Comparison of ENCODE assay signal across 13 mouse cellular contexts in genomic region chr11:118234500-118234899, GRCm38 (mm10). TPM values are rescaled to one million over a fixed set of nuclear protein-coding genes. Genes with fewer than 3 reads are reported as not detected.
DNase-seq lines count a peak whose midpoint lies in the region; ATAC-seq and TF ChIP-seq lines count a peak whose summit lies in the region.
"Had no signal": no experiment of that assay in that cellular context is flagged by ENCODE, and none has a peak within 500 bp of the region (broad histone marks: within the 10 kb centered on the region; RNA-seq: fewer than 3 reads in every experiment).

No protein-coding gene starts in this region.

- H3K4me1 ChIP-seq in liver, adult 2 months (ENCODE audit: control insufficient read depth, insufficient read depth, low read length) = peaks cover 14% of the 10 kb centered on the region
- 0 out of 2 replicates have a peak, but pooled peaks cover 4% of the 10 kb centered on the region for H3K4me1 ChIP-seq in stomach, postnatal 0 days (replicated peaks; ENCODE audit: control insufficient read depth, insufficient read depth)

- H3K79me2 ChIP-seq in liver, adult 2 months (ENCODE audit: control insufficient read depth, insufficient read depth, low read length) = peaks cover 58% of the 10 kb centered on the region

- TF ChIP-seq POLR2A in liver, adult 2 months (IDR thresholded peaks at IDR 0.05; ENCODE audit: extremely low read depth, insufficient read depth, low read length) = no peak

- H3K4me2 ChIP-seq in stomach, postnatal 0 days (replicated peaks; ENCODE audit: low read depth) = no peak overlapping the region
- H3K4me2 ChIP-seq: liver, embryonic 13.5 days had no signal

- H3K27ac ChIP-seq in liver, adult 2 months (replicated peaks; ENCODE audit: insufficient read depth, low read depth, low read length) = peak overlapping the region; percentile 84
- peak overlapping the region; percentile 49 for H3K27ac ChIP-seq in stomach, postnatal 0 days (replicated peaks)
- H3K27ac ChIP-seq: liver, embryonic 13.5 days had no signal

- no peaks in the 10 kb centered on the region for H3K9me3 ChIP-seq in stomach, postnatal 0 days (ENCODE audit: control insufficient read depth, low read length)
- H3K9me3 ChIP-seq: liver, embryonic 13.5 days had no signal

- intact Hi-C loops in heart, postnatal 10 days (cut with DNase I) = no loop called here

- ATAC-seq in stomach, postnatal 0 days (ENCODE audit: low FRiP score, low TSS enrichment) = no peak
- ATAC-seq: midbrain, embryonic 16.5 days had no signal

- peak; percentile 99 for DNase-seq in heart, adult 11 months
- no peak for DNase-seq in heart, postnatal 10 days
- DNase-seq in liver, adult 2 months (ENCODE audit: extremely low read depth, low read depth, low spot score) = no peak
- no peak for DNase-seq in liver
- peak; percentile 35 to 63 for DNase-seq in kidney, postnatal 36 days
- no peak for DNase-seq in stomach, postnatal 0 days (ENCODE audit: low spot score)
- no peak for DNase-seq in c-Kit-positive CD71-positive TER-119-positive erythroid progenitor cells, embryonic 14.5 days (ENCODE audit: low spot score)
- no peak for DNase-seq in adrenal gland, postnatal 25 days
- DNase-seq: adrenal gland, adult 8-10 months; cerebellum, postnatal 14 days; gastrocnemius, postnatal 10 days; liver, embryonic 13.5 days had no signal

- H3K9ac ChIP-seq in liver, adult 2 months (ENCODE audit: low read depth, low read length) = no peak overlapping the region
- H3K9ac ChIP-seq in stomach, postnatal 0 days (ENCODE audit: low read length) = no peak overlapping the region
- H3K9ac ChIP-seq: liver, embryonic 13.5 days had no signal

- H3K36me3 ChIP-seq in liver, adult 2 months (ENCODE audit: control insufficient read depth, insufficient read depth, low read length) = no peaks in the 10 kb centered on the region
- H3K36me3 ChIP-seq in stomach, postnatal 0 days (ENCODE audit: control insufficient read depth, insufficient read depth, low read length) = no peaks in the 10 kb centered on the region
- H3K36me3 ChIP-seq: liver, embryonic 13.5 days had no signal

- TF ChIP-seq EP300 in stomach, postnatal 0 days (optimal IDR thresholded peaks at IDR 0.05) = no peak

- H3K27me3 ChIP-seq in liver, adult 2 months (ENCODE audit: control insufficient read depth, insufficient read depth, low read length) = no peaks in the 10 kb centered on the region
- no peaks in the 10 kb centered on the region for H3K27me3 ChIP-seq in stomach, postnatal 0 days (ENCODE audit: control insufficient read depth, insufficient read depth, low read length)
- H3K27me3 ChIP-seq: liver, embryonic 13.5 days had no signal

- no peak overlapping the region for H3K4me3 ChIP-seq in liver, adult 2 months (ENCODE audit: insufficient read depth, low read depth, low read length)
- no peak overlapping the region for H3K4me3 ChIP-seq in stomach, postnatal 0 days (ENCODE audit: low read depth, low read length)
- H3K4me3 ChIP-seq: liver, embryonic 13.5 days had no signal

- 72% methylated on average over 6 of the region's 6 CpGs for WGBS in liver, adult 2 months
- WGBS in stomach, postnatal 0 days = 53% methylated on average over 6 of the region's 6 CpGs

- TF ChIP-seq CTCF in liver, adult 2 months (IDR thresholded peaks at IDR 0.05; ENCODE audit: low read depth, low read length) = no peak
- no peak for TF ChIP-seq CTCF in stomach, postnatal 0 days (IDR thresholded peaks at IDR 0.05; ENCODE audit: low read depth)

RNA-seq across cellular contexts. Expression of gene Cyth1, which starts 13.9 kb away (rescaled TPM):
- 10 to 100 TPM; 51.2 to 59.7 TPM for total RNA-seq in heart, postnatal 10 days (2021)
- total RNA-seq in liver, adult 2 months (2014; rRNA removed) = 26.8 and 32.4 TPM in 2 replicates
- polyA plus RNA-seq in liver, adult 2 months (2012; rRNA removed) = 13.9 and 14.7 TPM in 2 replicates
- polyA plus RNA-seq in stomach, postnatal 0 days (2015; fragmentation: Nextera tagmentation; extraction: Ambion mirVana) = 13.1 and 13.3 TPM in 2 replicates
- 28.9 and 42.2 TPM in 2 replicates for total RNA-seq in adrenal gland, postnatal 25 days (2021)

RNA-seq across cellular contexts. Expression of gene Usp36, which starts 55.5 kb away (rescaled TPM):
- 10 to 100 TPM; 13.9 TPM for total RNA-seq in heart, postnatal 10 days (2021)
- total RNA-seq in liver, adult 2 months (2014; rRNA removed) = 2.7 and 4.0 TPM in 2 replicates
- 7.5 and 12.3 TPM in 2 replicates for polyA plus RNA-seq in liver, adult 2 months (2012; rRNA removed)
- polyA plus RNA-seq in stomach, postnatal 0 days (2015; fragmentation: Nextera tagmentation; extraction: Ambion mirVana) = 8.1 and 8.9 TPM in 2 replicates
- 23.1 and 25.0 TPM in 2 replicates for total RNA-seq in adrenal gland, postnatal 25 days (2021)

Comparison
In these comparisons a context has a peak if more than half of its experiments do, and no peak if none do; other contexts are left out.
1. DNase-seq: peak in heart, adult 11 months (single experiment) and kidney, postnatal 36 days (2 of 2); none in heart, postnatal 10 days (0 of 2), liver, adult 2 months (single experiment), liver (single experiment), stomach, postnatal 0 days (single experiment), c-Kit-positive CD71-positive TER-119-positive erythroid progenitor cells, embryonic 14.5 days (single experiment) and adrenal gland, postnatal 25 days (single experiment).